Mouse (Mus musculus): ENCODE measurements around the gene Sap18b.

GRCm38 (mm10) chr8:95781085-95781484, 44.1 kb upstream of the Sap18b start:
- TF ChIP-seq POLR2A (IDR thresholded peaks at IDR 0.05; ENCODE audit: insufficient read length, low read depth) = no peak
- TF ChIP-seq MAX (IDR thresholded peaks at IDR 0.05; ENCODE audit: low read depth) = no peak
- no peak for TF ChIP-seq USF1 (IDR thresholded peaks at IDR 0.05; ENCODE audit: low read depth)
- TF ChIP-seq E2F4 (IDR thresholded peaks at IDR 0.05; ENCODE audit: insufficient read depth) = no peak
- TF ChIP-seq MYOG (IDR thresholded peaks at IDR 0.05; ENCODE audit: control insufficient read depth in 1 of 3, insufficient read depth in 1 of 3, insufficient read length in 2 of 3, low read depth in 2 of 3) = no peak
- TF ChIP-seq CEBPB (IDR thresholded peaks at IDR 0.05; ENCODE audit: insufficient read depth, poor library complexity, severe bottlenecking) = no peak
- no peak for TF ChIP-seq TCF12 (IDR thresholded peaks at IDR 0.05; ENCODE audit: insufficient read depth, poor library complexity, severe bottlenecking)
- TF ChIP-seq POLR2AphosphoS2 (IDR thresholded peaks at IDR 0.05; ENCODE audit: insufficient read length, low read depth) = no peak
